Mouse (Mus musculus) neural tube, embryonic 15.5 days (tissue): ENCODE measurements at regions not wholly inside any gene's neighbourhood (a gene's known extent, or its start where the extent isn't known, plus 50 kb on each side); places are given as distances from the start of the nearest gene placed in this dataset.
A peak's percentile ranks its signal among the peaks of the same experiment; 100 is the strongest.

Source experiments
- ATAC-seq: fragments of 200-750 bp; cut with Nextera tagmentation; 2 replicates; pipeline ENCODE4 v1.8.0; 2017; ENCODE audit warnings: mild to moderate bottlenecking, moderate TSS enrichment, moderate library complexity; ENCODE audit not compliant: low FRiP score
- H3K27ac ChIP-seq: fragments of 300-500 bp; sonication (generic); replicated peaks from 2 replicates; pipeline ENCODE4 v1.5.1; 2015; ENCODE audit warnings: mild to moderate bottlenecking, inconsistent platforms
- H3K27me3 ChIP-seq: fragments of 300-500 bp; sonication (generic); replicated peaks from 2 replicates; pipeline ENCODE4 v1.6.1; 2015; ENCODE audit warnings: inconsistent platforms
- H3K36me3 ChIP-seq: fragments of 300-500 bp; sonication (generic); 2 replicates; pipeline ENCODE4 v1.6.1; 2015; ENCODE audit warnings: inconsistent platforms
- H3K4me1 ChIP-seq: fragments of 300-500 bp; sonication (generic); 2 replicates; pipeline ENCODE4 v1.6.1; 2015; ENCODE audit warnings: inconsistent platforms
- H3K4me2 ChIP-seq: fragments of 300-500 bp; sonication (generic); 2 replicates; pipeline ENCODE4 v1.6.1; 2015; ENCODE audit warnings: inconsistent platforms, mild to moderate bottlenecking, moderate library complexity
- H3K4me3 ChIP-seq: fragments of 300-500 bp; sonication (generic); replicated peaks from 2 replicates; pipeline ENCODE4 v1.5.1; 2015; ENCODE audit warnings: mild to moderate bottlenecking, inconsistent platforms
- H3K9ac ChIP-seq: fragments of 300-500 bp; sonication (generic); replicated peaks from 2 replicates; pipeline ENCODE4 v1.6.1; 2015; ENCODE audit warnings: mild to moderate bottlenecking, inconsistent platforms
- H3K9me3 ChIP-seq: fragments of 300-500 bp; sonication (generic); replicated peaks from 2 replicates; pipeline ENCODE4 v1.6.1; 2016; ENCODE audit warnings: inconsistent platforms
- WGBS: fragments of 180-500 bp; shearing (Covaris S2); methylation state at CpG from one replicate; pipeline ENCODE4 v1.1.7; 2015; ENCODE audit warnings: mixed read lengths; 5-methylcytosine and 5-hydroxymethylcytosine counted together

DNA sequence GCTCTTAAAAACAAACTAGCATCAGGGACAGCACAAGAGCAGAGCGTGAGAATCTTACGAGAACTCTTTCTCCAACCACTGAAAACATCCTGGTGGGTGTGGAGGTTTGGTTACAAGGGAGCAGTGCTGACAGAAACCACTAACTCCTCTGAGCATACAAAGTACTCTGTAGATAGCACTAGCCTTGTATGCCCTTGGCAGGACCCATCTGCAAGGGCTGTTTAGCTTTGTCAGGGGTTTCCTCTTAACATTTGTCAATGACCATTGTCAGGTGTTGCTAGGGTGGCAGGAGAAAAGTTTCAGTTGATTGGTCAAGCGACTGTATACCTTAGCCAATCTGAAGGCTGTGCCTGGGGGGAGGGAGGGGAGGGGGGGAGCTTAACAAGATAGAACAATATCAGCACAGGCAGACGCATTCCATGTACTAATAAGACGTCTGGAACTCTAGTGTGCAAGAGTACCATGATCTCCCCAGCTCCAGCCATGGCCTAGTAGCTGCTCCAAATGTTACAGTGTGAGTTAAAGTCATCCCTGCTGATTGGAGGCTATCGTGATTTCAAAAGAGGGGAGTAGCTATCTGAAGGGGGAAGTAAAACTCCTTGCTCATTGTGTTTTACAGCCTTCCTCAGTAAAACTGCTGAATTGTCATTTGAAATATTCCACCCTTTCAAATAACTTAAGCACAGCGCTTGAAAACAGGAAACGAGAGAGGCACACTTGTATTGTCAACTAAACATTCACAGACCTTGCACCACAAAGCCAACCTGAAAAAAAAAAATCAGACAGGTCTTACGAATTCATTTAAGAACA is 140.9 kb upstream of the Smim15 start:
- H3K4me1 ChIP-seq = 0 out of 2 replicates have a peak, but pooled peaks cover 11% of the 10 kb centered on the region
- WGBS = 31% methylated on average over 9 of the region's 9 CpGs
- no peaks in the 10 kb centered on the region for H3K9me3 ChIP-seq
- ATAC-seq = peak; percentile 66
- no peak overlapping the region for H3K4me2 ChIP-seq
- no peaks in the 10 kb centered on the region for H3K36me3 ChIP-seq
- no peak overlapping the region for H3K4me3 ChIP-seq
- no peak overlapping the region for H3K27ac ChIP-seq
- H3K9ac ChIP-seq = no peak overlapping the region
- H3K27me3 ChIP-seq = no peaks in the 10 kb centered on the region

DNA sequence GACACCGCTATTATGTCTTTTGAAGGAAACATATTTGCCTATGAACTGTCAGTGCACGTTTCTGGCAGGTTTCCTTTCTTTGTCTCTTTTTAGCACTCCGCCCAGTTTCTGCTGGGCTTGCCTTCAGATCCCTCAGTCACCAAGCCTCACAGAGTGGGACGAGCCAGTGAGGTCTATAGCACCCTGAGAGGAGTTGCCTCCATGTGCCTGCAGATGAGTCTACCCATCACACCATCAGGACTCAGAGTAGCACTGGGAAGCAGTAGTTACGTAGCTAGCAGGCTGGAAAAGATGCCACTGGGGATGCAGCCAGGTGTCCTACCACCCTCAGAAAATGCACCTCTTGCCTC is 141.5 kb upstream of the Smim15 start:
- H3K9ac ChIP-seq = no peak overlapping the region
- no peak overlapping the region for H3K27ac ChIP-seq
- no peaks in the 10 kb centered on the region for H3K9me3 ChIP-seq
- ATAC-seq = no peak
- 71% methylated on average over 5 of the region's 5 CpGs for WGBS
- H3K27me3 ChIP-seq = no peaks in the 10 kb centered on the region
- H3K4me2 ChIP-seq = no peak overlapping the region
- H3K36me3 ChIP-seq = no peaks in the 10 kb centered on the region
- H3K4me3 ChIP-seq = no peak overlapping the region
- H3K4me1 ChIP-seq = 0 out of 2 replicates have a peak, but pooled peaks cover 11% of the 10 kb centered on the region

GRCm38 (mm10) chr13:107899600-107900229 is 144.5 kb upstream of the Smim15 start:
- Histone ChIP-seq H3K4me2 (no peak overlapping the region), H3K9me3 (no peaks in the 10 kb centered on the region), H3K27me3 (no peaks in the 10 kb centered on the region), H3K27ac (peak overlapping the region; percentile 23; the same call in 1 of the 2 replicates), H3K4me3 (no peak overlapping the region), H3K4me1 (0 out of 2 replicates have a peak, but pooled peaks cover 11% of the 10 kb centered on the region), H3K36me3 (no peaks in the 10 kb centered on the region), H3K9ac (no peak overlapping the region)
- no peak for ATAC-seq
- WGBS = 44% methylated on average over 8 of the region's 8 CpGs

GRCm38 (mm10) chr13:107897646-107898045 is 146.6 kb upstream of the Smim15 start:
- WGBS = 75% methylated on average over 1 of the region's 1 CpGs
- no peak for ATAC-seq
- H3K36me3 ChIP-seq = no peaks in the 10 kb centered on the region

DNA sequence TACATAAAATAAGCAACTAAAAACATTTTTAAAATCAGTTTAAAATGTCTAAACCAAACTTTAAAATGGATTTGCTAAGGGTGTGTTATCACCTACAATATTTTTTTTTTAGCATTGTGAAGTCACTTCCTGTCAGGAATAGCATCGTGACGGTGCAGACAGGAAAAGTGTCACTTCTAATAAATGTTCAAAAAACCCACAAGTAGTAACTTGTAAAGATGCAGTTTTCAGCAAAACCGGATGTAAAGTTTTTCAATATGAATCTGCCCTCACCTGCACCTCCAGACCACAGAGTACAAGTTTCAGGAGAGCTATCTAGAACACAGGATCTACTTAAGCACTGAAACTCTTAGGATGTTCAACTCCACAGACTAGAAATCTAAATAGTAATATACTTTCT is 147.1 kb upstream of the Smim15 start:
- no peak overlapping the region for H3K27ac ChIP-seq
- no peak overlapping the region for H3K4me3 ChIP-seq
- ATAC-seq = no peak
- no peak overlapping the region for H3K9ac ChIP-seq
- H3K36me3 ChIP-seq = no peaks in the 10 kb centered on the region
- H3K4me2 ChIP-seq = no peak overlapping the region
- H3K27me3 ChIP-seq = no peaks in the 10 kb centered on the region
- WGBS = 88% methylated on average over 3 of the region's 3 CpGs
- peaks cover 4% of the 10 kb centered on the region for H3K4me1 ChIP-seq
- H3K9me3 ChIP-seq = no peaks in the 10 kb centered on the region

More at GRCm38 (mm10) chr13:107897646-107898045, 146.6 kb upstream of the Smim15 start:
- Histone ChIP-seq H3K4me1 (no peaks in the 10 kb centered on the region), H3K9me3 (no peaks in the 10 kb centered on the region), H3K4me3 (no peak overlapping the region), H3K27ac (no peak overlapping the region), H3K27me3 (no peaks in the 10 kb centered on the region), H3K4me2 (no peak overlapping the region), H3K9ac (no peak overlapping the region)

DNA sequence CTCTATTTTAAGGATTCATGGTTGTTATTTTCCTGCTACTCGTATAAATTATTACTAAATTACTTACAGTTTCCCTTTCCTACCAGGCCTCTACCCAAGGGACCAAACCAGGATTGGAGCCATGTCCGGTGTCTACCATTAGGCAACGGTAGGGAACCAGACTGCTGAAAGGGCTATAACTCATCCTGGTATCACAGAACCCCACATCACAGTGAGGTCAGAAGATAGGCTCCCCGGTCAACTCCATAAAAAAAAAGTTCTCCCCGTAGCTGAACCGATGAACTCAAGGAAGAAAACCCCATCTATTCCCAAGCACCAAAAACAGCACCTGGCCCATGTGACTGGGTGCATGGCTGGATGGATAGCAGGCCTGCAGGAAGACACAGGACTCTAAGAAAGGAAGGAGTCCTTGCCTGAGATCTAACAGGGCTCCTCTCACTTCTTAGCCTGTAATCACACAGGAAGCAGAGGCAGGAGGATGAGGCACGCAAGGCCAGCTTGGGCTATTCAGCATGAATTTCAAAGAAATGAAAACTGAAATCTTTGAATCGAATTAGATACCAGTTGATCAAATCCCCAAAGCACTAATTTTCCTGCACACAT is 150.6 kb upstream of the Smim15 start:
- no peak for ATAC-seq
- WGBS = 87% methylated on average over 8 of the region's 8 CpGs
- no peaks in the 10 kb centered on the region for H3K36me3 ChIP-seq

DNA sequence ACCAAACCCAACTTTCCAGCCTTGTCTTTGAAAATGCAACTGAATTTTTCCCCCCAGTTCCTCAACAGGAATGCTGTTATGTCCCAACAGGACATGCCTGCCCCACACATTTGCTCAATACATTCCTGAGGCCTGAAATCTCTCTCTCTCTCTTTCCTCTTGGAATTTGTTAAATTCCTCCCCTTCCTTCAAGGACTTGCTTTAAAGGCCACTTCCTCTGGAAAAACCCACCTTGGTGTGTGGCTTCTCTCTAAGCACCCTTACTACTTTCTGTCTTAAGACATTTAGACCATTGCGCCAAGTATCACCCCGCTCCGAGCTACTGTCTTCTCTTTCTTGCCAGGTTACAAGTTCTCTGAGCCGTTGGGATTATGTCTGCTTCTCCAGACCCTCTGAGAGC is 151.2 kb upstream of the Smim15 start:
- no peak overlapping the region for H3K4me3 ChIP-seq
- 94% methylated on average over 4 of the region's 4 CpGs for WGBS
- no peaks in the 10 kb centered on the region for H3K27me3 ChIP-seq
- peaks cover 11% of the 10 kb centered on the region for H3K4me1 ChIP-seq
- H3K9ac ChIP-seq = no peak overlapping the region
- no peak overlapping the region for H3K27ac ChIP-seq
- no peak for ATAC-seq
- no peaks in the 10 kb centered on the region for H3K9me3 ChIP-seq
- no peak overlapping the region for H3K4me2 ChIP-seq
- no peaks in the 10 kb centered on the region for H3K36me3 ChIP-seq

More for the DNA sequence above, 150.6 kb upstream of the Smim15 start:
- Histone ChIP-seq H3K27ac (no peak overlapping the region), H3K4me2 (no peak overlapping the region), H3K4me3 (no peak overlapping the region), H3K27me3 (no peaks in the 10 kb centered on the region), H3K9ac (no peak overlapping the region), H3K9me3 (no peaks in the 10 kb centered on the region), H3K4me1 (peaks cover 11% of the 10 kb centered on the region)

- Histone ChIP-seq H3K4me1 (peaks cover 16% of the 10 kb centered on the region), H3K4me3 (peak overlapping the region; percentile 92), H3K9me3 (no peaks in the 10 kb centered on the region), H3K9ac (peak overlapping the region; percentile 77; the same call in 1 of the 2 replicates), H3K27me3 (no peaks in the 10 kb centered on the region), H3K36me3 (no peaks in the 10 kb centered on the region), H3K4me2 (peak overlapping the region; percentile 81), H3K27ac (peak overlapping the region; percentile 97)
- no peak for ATAC-seq
- 8% methylated on average over 11 of the region's 11 CpGs for WGBS
Measured at GRCm38 (mm10) chr13:107891946-107892345, 152.3 kb upstream of the Smim15 start.

GRCm38 (mm10) chr13:107890866-107891821 is 153.1 kb upstream of the Smim15 start:
- Histone ChIP-seq H3K36me3 (no peaks in the 10 kb centered on the region), H3K4me1 (peaks cover 21% of the 10 kb centered on the region), H3K9ac (peak overlapping the region; percentile 77), H3K4me2 (peak overlapping the region; percentile 81), H3K9me3 (no peaks in the 10 kb centered on the region), H3K27me3 (no peaks in the 10 kb centered on the region), H3K4me3 (peak overlapping the region; percentile 92), H3K27ac (peak overlapping the region; percentile 97)
- WGBS = under 1% methylated on average over 94 of the region's 95 CpGs
- ATAC-seq = peak; percentile 19

DNA sequence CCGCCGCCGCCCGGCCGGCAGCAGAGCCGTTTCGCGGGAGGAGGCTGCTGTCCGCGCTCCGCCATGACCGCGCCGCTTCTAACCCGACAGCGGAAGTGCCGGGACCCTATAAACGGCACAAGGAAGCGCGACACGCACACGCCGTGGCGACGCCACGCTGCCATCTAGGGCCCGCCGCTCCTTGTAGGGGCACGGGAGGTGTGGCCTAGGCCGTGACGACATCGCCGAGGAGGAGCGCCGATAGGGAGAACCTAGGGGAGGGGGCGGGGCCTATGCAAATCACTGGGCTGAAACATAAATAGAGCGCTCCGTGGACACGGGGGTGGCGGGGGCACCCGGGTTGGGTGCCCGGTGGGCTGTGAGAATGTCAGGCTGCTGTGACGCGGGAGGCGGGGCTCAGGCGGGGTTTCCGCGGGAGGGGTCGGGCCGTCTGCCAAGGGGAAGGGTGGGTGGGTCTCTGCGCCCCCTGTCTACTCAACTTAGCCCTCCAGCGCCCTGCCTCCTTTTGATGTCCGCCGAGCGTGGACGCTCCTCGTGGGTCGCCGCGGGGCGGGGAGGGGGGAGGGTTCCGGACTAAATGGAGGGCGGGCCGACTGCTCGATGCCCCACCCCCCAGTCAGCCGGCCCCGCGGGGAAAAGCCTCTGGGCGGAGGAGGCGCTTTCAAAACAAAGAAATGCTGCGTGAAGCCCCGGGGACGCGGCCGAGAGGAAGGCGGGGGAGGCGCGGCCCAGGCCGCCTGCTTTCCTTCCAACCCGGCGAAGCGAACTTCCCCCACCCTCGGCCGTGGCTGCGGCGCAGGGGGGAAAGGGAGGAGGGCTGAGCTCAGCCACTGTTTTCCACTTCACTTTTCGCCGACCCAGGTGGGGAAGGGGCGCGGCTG is 154.0 kb upstream of the Smim15 start:
- WGBS = under 1% methylated on average over 81 of the region's 90 CpGs
- Histone ChIP-seq H3K27me3 (no peaks in the 10 kb centered on the region), H3K9ac (peak overlapping the region; percentile 91), H3K27ac (peak overlapping the region; percentile 97), H3K4me2 (peak overlapping the region; percentile 81), H3K36me3 (no peaks in the 10 kb centered on the region), H3K4me3 (peak overlapping the region; percentile 92), H3K4me1 (peaks cover 21% of the 10 kb centered on the region), H3K9me3 (no peaks in the 10 kb centered on the region)
- ATAC-seq = peak; percentile 95
